Mouse (Mus musculus) heart, postnatal 0 days (tissue): ENCODE results near the gene Srgn.

Experiments
- CTCF ChIP-seq: IDR thresholded peaks from 2 replicates; pipeline ENCODE4 v1.5.1; 2016; ENCODE audit warnings: antibody characterized with exemption, control low read depth, low read depth
- EP300 ChIP-seq: IDR thresholded peaks from 2 replicates; pipeline ENCODE4 v1.6.1; 2016; ENCODE audit warnings: antibody characterized with exemption, low read depth

- TF ChIP-seq CTCF (no peak), EP300 (no peak)
Measured at GRCm38 (mm10) chr10:62575001-62575400, 47.8 kb upstream of the Srgn start.
